Mouse (Mus musculus) heart, adult 9 months (tissue): ENCODE data around the gene Slc51a.
"Not testable (repeated sequence)": the region's sequence is repeated elsewhere in the genome, so short reads cannot be mapped to it uniquely, and the experiment has no call there.

ENCODE experiments used
- DNase-seq, 2 experiments: peaks; one replicate each; pipeline ENCODE4 v3.0.0; 2022; ENCODE audit warnings: low spot score in 2 of 2

Gene Slc51a

DNA sequence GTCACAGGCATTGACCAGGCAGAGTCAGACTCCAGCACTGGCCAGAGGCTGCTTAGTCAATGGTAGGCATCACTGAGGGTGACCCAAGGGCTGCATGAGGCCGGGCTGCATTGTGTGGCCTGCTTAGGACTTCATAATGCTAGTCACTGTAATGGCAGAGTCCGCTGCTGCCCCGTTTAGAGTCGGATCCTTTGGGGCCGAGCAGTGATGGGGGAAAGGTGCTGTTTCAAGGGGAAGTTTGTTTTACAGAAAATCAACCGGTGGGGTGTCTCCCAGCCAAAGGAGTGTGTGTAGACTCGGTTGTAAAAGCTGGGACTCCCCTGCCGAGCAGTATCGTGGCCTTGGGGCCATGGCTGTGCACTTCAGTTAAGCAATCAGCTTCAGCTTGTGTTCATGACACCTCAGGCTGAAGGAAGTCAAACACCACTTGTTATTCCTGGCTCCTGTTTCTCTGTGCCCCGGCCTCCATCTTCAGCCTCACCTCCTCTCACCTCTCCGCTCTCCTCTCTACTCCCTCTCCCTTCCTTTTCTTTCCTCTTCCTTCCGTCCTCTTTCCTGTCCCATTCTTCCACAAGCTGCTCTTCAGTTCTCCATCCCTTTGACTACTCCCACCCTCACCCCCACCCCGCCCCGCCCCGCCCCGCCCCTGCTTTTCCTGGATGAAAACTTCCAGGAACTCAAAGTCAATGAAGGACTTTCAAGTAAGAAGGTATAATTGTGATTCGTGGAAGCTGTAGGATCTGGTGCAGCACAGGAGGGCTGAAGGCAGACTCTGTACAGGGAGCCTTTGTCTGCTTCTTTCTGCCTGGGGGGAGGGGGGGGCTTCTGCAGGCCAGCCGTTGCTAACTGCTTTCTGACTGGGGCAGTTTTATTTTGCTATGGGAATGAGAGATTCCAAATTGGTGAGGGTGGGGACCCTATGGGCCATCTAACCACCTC lies 23.0 kb upstream of the Slc51a start:
- DNase-seq: no peak

DNA sequence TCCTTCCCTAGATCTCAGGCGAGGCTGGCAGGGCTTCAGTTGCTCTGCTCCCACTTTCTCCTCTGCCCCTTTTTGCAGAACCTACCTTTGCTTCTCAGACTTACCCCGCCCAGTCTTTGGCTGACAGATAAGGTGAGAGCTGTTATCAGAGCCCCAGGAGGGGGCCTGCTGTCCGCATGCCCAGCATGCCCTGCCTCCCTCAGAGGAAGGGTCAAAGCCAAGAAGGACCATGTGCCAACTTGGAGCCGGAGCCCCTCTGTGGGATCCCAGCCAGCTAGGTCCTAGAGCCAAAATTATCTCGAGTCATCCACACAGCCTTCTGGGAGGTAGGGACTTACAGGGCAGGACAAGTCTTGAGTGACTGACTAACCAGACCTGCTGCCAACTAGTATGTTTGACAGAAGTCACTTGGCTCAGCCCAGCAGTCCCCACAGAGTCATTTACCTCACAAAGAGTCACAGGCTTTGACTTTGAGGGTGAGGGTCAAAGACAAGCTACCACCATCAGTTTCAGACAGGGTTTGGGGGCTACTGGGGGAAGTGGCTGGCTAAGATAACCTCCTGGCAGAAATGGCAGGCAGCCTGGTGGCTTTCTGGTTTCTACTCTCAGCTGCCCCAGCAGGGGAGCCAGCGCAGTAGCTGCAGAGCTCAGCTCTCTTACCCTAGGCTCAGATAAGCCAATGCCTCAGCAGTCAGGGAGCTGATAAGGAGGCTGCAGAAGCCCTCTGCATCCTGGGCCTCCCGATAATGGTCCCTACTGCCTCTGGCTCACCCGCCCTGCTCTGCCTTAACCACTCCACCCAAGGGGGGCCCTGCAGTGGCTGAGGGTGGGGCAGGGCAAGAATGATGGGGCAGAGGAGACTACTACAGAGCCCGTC lies 21.6 kb upstream of the Slc51a start:
- DNase-seq: peak; percentile 19 to 43

DNA sequence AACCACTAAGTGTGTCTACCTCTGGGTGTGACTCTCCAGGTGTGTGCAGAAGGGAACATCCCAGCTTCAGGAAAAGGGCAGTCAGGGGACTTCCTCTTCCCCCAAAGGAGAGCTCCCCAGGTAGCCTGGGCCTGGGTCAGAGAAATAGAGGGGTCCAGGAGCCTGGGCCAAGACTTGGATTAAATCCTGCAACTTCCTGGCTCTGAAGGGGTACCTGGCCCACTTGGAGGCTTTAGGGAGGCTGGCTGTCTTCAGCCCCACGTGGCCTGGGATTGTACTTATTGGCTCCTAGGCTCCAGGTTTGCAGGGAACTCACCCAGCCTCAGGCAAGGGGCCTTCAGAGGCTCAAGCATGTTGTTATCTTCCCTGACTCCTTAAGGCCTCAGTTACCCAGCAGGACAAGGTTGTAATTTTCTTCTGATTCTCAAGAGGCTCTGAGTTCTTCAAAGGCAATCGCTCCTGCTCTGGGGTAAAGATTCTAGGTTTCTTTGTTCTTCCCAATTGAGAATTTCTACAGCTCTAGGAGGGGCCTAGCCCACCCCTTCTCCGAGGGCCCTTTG lies 20.9 kb upstream of the Slc51a start:
- DNase-seq: no peak

DNA sequence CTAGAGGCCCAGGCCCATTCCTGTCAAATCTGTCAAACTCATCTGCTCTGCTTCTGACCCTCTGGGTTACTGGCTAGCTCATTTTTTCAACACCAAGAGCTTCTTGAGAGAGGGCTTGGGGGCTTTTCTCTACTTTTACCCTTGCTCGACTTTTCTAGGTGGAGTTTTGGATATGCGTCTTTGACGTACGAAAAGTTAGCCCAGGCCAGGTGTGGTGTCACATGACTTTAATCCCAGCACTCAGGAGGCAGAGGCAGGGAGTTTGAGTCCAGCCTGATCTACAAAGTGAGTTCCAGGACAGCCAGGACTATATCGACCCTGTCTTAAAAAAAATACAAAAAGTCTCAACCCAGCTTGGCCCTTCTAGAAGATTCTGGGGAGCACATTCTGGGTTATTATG lies 20.4 kb upstream of the Slc51a start:
- DNase-seq: no peak

- DNase-seq: peak; percentile 15 to 21
Observed at GRCm38 (mm10) chr16:32507407-32507806, 19.7 kb upstream of the Slc51a start.

- no peak for DNase-seq
Observed at GRCm38 (mm10) chr16:32506868-32507267, 19.2 kb upstream of the Slc51a start.

DNA sequence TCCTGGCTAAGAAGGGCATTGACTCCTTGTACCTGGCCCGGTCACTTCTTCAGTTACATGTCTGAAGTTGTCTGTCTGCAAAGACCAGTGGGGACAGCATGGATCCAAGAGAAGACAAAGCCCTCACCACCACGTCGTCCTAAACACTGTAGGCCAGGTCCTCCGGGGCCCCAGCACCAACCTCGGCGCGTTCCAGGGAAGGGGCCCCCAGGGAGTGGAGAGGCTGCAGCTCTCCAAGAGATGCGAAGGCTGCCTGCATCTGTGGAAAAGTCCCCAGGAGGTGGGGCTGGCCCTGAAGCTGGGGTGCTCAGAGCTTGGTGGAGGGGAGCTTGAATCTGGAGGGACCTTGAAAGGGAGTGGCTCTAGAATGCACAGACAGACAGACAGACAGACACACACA lies 18.6 kb upstream of the Slc51a start:
- no peak for DNase-seq

- no peak for DNase-seq
Observed at GRCm38 (mm10) chr16:32503633-32504032, 16.0 kb upstream of the Slc51a start.

DNA sequence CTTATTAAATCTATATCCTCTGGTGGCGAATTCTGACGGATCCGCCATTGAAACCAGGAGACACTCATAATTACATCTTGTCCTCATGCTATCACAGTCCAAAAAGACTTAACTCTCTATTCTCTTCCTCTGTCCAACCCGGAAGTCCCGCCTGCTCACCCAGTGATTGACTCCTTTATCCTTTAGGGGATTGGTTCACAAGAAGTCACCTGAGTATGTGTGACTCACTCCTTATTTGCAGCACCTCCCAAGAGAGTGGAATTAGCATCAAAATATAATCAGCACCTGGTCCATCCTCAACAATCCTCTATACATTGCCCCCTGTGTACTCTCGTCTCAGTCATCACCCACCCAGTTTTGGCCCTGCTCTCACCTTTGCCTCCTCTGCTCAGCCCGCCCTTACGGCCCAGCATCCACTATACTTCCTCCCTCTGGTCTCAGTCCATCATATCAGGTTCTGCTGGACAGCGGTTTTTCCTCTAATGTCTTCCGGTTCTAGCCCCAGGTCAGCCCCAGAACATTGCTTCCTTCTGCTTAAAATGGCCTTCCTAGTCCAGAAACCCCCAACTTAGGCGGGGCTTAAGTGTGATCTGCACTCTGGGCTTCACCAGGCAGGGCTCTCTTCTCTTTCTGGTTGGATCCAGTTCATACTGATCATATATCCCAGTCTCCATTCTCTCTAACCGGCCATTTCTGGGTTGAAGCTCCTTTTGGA lies 15.1 kb upstream of the Slc51a start:
- DNase-seq: no peak

GRCm38 (mm10) chr16:32501459-32501858 lies 13.8 kb upstream of the Slc51a start:
- DNase-seq: no peak

- DNase-seq: peak; percentile 46 to 66
Observed at GRCm38 (mm10) chr16:32499430-32500037, 11.9 kb upstream of the Slc51a start.

GRCm38 (mm10) chr16:32498996-32499395 lies 11.3 kb upstream of the Slc51a start:
- no peak for DNase-seq

- no peak for DNase-seq
Observed at GRCm38 (mm10) chr16:32495965-32496364, 8.3 kb upstream of the Slc51a start, which contains the start of gene Zdhhc19. Gene Zdhhc19 (plus strand): TSS chr16:32496265.

DNA sequence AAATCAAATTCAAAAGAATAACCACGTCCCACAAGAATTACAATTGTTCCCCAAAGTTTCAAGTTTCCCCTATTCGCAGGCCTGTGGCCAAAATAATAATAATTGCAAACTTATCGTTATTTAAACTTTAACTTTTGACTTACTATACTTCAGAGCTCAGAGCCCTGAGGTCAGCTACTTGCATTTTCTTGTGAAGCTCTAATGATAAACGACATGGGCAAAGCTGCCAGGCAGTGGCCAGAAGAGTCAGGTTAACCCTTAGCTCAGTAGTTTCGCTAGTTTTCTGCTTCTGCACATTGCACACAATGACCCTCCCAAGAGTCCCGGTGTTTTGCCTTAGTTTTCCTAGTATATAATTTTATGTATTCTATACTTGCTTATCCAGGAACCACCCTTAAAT lies 6.7 kb upstream of the Slc51a start:
- not testable (repeated sequence) for DNase-seq

- DNase-seq: no peak
Observed at GRCm38 (mm10) chr16:32488939-32489338, 1.3 kb upstream of the Slc51a start.

DNA sequence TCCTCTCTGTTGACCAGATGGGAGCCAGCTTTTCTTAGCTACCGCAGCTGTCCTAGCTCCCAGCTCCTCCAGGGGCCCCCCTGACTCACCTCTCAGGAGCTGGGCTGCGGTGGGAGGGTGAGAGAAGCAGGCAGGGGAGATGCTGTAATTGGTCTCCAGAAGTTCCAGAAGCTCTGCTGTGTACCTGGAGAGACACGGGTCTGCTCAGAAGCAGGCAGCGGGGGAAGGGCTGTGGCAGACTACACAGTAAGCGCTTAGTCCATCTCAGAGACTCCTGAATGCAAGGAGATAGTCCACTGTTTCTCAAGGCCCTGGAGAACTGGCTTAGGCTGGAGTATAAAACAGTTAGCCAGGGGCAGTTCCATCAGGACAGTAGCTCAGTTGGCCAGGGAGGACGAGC lies 1.6 kb downstream of the Slc51a start:
- no peak for DNase-seq

DNA sequence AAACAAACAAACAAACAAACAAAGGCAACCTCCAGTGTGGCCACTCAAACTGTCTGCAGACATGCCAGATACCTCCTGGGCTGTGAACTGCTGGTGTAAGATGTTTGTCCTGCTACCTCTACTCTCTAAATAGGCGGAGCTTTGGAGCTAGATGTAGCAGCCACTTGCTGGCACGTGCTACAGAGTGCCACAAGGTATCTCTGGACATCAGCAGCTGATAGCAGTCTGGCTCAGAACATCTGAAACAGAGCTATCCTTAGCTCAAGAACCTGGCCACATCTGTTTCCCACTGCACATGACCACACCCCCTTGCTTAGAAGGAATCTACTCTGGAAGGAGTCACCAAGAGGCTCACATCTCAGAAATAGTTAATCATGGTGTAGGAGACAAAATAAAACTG lies 2.5 kb downstream of the Slc51a start:
- no peak for DNase-seq

DNA sequence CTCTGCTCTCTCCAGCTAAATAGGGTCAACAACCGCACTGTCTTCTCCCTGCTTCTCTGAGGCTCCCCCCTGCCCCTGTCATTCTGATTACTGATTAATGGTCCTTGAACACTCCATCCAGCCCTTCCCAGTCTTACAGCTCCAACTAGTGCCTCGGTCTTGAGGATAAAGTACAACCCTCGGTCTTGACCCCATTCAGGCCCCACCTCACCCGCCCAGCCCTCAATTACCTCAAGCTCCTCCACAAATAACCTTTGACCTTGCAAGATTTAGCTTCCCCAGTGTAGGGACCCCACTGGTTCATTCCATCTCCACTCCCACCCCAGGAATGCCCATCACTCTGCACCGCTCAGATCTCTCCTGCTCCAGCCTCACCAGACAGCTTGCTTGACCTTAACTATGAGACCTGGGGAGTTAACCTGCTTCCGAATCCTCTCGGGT lies 3.2 kb downstream of the Slc51a start:
- no peak for DNase-seq

GRCm38 (mm10) chr16:32479415-32479814 lies 8.3 kb downstream of the Slc51a start:
- no peak for DNase-seq

DNA sequence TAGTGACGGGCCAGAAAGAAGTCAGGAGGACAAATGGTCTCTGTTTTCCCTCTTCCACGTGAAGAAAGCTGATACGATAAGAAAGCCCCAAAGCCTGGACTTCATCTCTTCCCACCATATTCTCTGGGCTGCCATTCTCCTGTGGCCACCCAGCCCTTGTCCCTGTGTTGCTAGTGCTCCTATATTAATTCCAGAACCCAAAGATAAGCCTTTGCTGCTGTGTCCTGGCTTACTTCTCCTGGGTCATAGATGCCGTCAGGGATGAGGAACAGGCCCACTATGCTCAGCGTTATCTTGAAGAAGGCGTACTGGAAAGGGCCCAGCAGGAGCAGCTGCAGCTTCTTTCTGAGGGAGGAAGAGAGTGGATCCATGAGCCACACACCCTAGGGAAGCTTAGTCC lies 10.4 kb downstream of the Slc51a start:
- DNase-seq: peak; percentile 9 to 15
